Mouse (Mus musculus): ENCODE measurements around the gene Tmbim1. TPM values are rescaled to one million over a fixed set of nuclear protein-coding genes. Genes with fewer than 3 reads are reported as not detected.

Tmbim1 gene
- total RNA-seq, 2 experiments from 2014 or later: 28.3 to 28.7 TPM

GRCm38 (mm10) chr1:74280591-74281325, 24.7 kb downstream of the Tmbim1 start:
- DNase-seq (ENCODE audit: extremely low spot score in 1 of 2, low spot score in 1 of 2): no peak

DNA sequence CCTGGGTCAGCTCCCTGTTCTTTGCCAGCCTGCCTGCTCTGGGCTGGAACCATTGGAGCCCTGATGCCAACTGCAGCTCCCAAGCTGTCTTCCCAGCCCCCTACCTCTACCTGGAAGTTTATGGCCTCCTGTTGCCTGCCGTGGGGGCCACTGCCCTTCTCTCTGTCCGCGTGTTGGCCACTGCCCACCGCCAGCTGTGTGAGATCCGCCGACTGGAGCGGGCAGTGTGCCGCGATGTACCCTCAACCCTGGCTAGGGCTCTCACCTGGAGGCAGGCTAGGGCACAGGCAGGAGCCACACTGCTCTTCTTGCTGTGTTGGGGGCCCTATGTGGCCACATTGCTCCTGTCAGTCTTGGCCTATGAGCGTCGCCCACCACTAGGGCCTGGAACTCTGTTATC, 26.4 kb downstream of the Tmbim1 start:
- DNase-seq (ENCODE audit: extremely low spot score in 1 of 2, low spot score in 1 of 2): no peak

GRCm38 (mm10) chr1:74278538-74278937, 26.9 kb downstream of the Tmbim1 start, which contains the start of gene Gpbar1:
TSS of gene Gpbar1 (plus strand) at chr1:74278550.
- DNase-seq (ENCODE audit: extremely low spot score in 1 of 2, low spot score in 1 of 2): no peak

DNA sequence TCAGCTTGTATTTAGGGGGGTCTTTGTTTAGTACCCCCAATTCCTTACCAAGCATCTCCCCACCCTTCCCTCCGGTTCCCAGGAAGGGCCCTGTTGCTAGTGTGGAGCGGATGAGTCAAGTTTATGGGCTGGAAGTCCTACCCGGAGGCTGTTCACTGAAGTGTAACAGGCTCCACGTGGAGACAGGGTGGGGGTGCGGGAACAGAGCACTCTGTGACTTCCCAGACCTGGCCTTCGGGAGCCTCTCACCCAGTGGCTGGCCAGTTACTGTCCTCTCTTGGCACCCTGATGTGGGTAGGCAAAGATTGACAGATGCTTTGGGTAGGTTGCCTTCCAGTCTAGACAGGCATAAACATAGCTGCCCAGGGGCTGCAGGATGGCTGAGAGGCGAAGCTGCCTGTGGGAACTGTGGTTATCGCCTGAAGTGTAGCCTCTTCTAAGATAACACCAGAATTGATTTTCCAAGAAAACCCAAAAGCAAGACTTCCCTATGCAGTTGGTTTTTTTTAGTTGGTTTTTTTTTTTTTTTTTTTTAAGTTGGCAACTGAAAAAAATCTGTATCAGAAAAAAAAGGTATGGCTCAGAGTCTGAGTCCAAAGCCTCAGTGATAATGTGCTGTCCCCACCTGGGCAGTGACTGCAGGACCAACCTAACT, 27.4 kb downstream of the Tmbim1 start:
- no peak for DNase-seq (ENCODE audit: extremely low spot score in 1 of 2, low spot score in 1 of 2)

DNA sequence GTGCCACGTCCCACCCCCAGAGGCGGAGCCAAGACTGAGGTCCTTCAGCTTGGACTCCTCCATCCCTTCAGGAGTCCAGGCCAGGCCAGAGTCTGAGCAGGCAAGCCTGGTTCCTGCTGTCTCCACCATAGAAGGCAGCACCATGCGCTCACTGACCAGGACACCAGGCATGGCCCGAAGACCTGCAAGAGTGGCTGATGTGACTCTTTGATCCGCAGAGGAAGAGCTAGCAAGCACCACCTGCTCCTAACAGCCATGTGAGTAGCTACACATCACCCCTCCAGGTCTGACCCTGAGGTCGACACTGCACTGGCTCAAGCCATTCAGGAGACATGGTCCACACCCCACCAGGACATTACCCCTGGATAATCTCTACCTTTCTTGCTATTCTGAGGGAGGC, 28.4 kb downstream of the Tmbim1 start:
- DNase-seq (ENCODE audit: extremely low spot score in 1 of 2, low spot score in 1 of 2): no peak

- no peak for DNase-seq (ENCODE audit: extremely low spot score in 1 of 2, low spot score in 1 of 2)
These were observed 30.4 kb downstream of the Tmbim1 start for GRCm38 (mm10) chr1:74275015-74275414.

GRCm38 (mm10) chr1:74271659-74272058, 33.8 kb downstream of the Tmbim1 start:
- DNase-seq (ENCODE audit: extremely low spot score in 1 of 2, low spot score in 1 of 2): peak in 1 of 2 experiments; percentile 33

DNA sequence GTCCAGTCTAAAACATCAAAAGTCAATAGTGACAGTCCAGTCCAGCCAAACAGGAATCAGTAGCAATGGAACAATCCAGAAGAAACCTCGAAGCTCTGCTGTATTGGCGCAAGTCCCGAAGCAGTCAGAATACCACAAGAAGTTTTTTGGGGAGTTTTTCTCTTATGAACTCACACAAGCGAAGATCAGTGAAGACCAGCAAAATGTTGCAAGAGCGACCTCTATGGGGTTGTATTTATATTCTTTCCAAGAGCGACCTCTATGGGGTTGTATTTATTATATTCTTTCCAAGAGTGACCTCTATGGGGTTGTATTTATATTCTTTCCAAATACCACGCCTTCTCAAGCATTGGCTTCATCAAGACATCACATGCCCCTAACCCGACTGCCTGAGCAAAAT, 36.7 kb downstream of the Tmbim1 start:
- no peak for DNase-seq (ENCODE audit: extremely low spot score in 1 of 2, low spot score in 1 of 2)

- DNase-seq (ENCODE audit: extremely low spot score in 1 of 2, low spot score in 1 of 2): no peak
These were observed 42.9 kb downstream of the Tmbim1 start for GRCm38 (mm10) chr1:74262510-74262909.

- no peak for DNase-seq (ENCODE audit: extremely low spot score in 1 of 2, low spot score in 1 of 2)
These were observed 48.6 kb downstream of the Tmbim1 start for GRCm38 (mm10) chr1:74256782-74257181.

GRCm38 (mm10) chr1:74255704-74256345, 49.6 kb downstream of the Tmbim1 start:
- no peak for DNase-seq (ENCODE audit: extremely low spot score in 1 of 2, low spot score in 1 of 2)

DNA sequence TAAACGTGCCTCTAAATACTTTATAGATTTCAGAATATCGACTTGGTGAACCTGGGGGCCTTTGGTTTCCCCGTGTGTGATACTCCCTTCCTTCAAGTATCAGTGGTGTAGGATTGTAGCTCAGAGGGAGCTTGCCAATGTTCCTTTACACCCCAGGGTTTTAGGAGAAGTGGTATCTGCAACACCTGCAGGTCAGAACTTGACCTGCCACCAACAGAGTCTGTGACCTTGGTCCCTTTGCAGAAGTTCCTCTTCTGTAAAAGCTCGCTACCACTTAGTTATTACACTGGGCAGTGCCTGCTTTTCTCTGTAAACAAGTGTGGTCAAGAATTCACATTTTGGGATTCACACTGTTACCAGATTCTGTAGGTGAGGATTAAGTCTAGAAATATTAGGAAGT, 55.3 kb downstream of the Tmbim1 start:
- DNase-seq (ENCODE audit: extremely low spot score in 1 of 2, low spot score in 1 of 2): no peak

- no peak for DNase-seq (ENCODE audit: extremely low spot score in 1 of 2, low spot score in 1 of 2)
These were observed 56.0 kb downstream of the Tmbim1 start for GRCm38 (mm10) chr1:74249331-74249980.

DNA sequence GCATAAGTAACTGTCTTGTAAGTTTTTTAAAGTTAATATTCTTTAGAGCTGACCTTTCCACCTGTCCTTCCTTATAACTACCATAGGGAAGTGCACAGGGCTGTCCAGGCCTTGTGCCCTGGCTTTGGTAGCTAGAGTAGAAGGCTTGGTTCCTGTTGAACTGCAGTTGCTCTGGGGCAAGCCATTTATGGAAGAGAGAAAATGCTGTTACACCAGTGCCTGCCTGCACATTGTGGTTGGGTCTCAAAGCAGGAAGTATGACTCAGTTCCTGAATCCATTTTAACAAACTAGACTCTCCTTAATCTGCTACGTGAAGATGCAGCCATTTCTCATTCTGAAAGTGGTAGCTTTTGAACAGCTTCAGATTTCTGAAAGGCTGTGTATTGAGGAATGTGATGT, 56.6 kb downstream of the Tmbim1 start:
- no peak for DNase-seq (ENCODE audit: extremely low spot score in 1 of 2, low spot score in 1 of 2)

- no peak for DNase-seq (ENCODE audit: extremely low spot score in 1 of 2, low spot score in 1 of 2)
These were observed 59.9 kb downstream of the Tmbim1 start for GRCm38 (mm10) chr1:74245525-74245924.

DNA sequence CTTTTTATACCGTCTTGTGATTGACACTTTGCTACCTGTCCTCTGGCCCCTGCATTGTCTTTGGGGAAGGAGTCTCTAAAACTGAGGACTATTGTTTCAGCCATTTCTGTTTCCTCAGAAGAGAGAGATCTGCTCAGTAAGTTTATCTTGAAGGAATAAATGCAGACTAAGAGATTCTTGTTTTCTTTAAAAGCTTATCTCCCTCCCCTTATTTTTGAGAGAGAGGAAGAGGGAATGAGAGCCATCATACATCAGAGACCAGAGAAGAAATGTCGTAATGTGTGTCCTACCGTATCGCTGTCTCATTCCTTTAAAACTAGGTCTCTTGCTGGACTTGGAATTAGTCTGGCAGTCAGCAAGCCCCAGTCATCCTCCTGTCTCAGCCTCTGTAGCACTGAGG, 64.6 kb downstream of the Tmbim1 start:
- no peak for DNase-seq (ENCODE audit: extremely low spot score in 1 of 2, low spot score in 1 of 2)

DNA sequence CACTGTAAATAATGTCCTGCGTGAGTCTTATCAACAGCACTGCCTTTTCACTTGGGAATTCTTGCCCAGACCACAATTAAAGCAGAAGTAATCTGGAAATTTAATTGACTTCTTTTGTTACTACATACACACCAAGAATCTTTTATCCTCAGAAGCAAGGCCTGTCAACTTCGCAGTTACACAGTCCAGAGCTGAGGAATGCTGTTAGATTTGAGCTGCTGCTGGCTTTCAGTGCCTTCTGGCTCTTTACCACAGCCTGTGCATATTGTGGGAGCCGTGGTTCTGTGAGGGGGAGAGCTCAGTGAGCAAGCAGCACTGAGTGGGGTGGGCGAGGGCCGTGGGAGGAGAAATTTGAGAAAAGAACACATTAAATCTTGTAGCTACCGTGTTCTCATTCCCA, 65.1 kb downstream of the Tmbim1 start:
- peak; percentile 29 to 46 for DNase-seq (ENCODE audit: extremely low spot score in 1 of 2, low spot score in 1 of 2)

GRCm38 (mm10) chr1:74239618-74240017, 65.8 kb downstream of the Tmbim1 start:
- peak in 1 of 2 experiments; percentile 23 for DNase-seq (ENCODE audit: extremely low spot score in 1 of 2, low spot score in 1 of 2)

DNA sequence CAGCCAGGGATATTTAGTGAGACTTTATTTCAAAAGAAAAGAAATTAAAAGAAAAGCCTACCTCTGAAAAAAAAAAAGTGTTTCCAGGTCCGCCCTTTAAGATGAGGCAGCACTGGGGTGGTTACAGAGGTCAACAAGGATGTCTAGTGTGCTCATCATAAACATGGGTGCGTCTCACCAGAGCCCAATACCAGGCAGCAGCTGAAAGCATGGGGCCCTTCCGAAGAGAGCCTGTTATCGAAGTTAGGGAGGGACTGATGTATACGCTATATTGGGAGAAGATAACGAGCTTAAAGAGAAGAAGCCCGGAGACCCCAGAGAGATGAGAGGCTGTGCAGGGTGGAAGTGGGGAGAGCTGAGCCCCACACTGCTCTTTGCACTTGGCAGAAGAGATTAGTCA, 66.3 kb downstream of the Tmbim1 start:
- DNase-seq (ENCODE audit: extremely low spot score in 1 of 2, low spot score in 1 of 2): no peak
